Mouse (Mus musculus) heart, postnatal 0 days (tissue): ENCODE results near the gene Znhit2. TPM values are rescaled to one million over a fixed set of nuclear protein-coding genes. Genes with fewer than 3 reads are reported as not detected.

Experiments
- ATAC-seq: fragments of 200-750 bp; cut with Nextera tagmentation; 2 replicates; pipeline ENCODE4 v1.8.0; 2017; ENCODE audit warnings: low read depth, moderate number of reproducible peaks, moderate library complexity; ENCODE audit not compliant: insufficient read depth
- DNase-seq: peaks from one replicate; pipeline ENCODE4 v3.0.0-alpha.2; 2016; ENCODE audit warnings: low spot score
- H3K27ac ChIP-seq: fragments of 300-500 bp; sonication (generic); 2 replicates; pipeline ENCODE4 v1.5.1; 2014; ENCODE audit warnings: low read depth, mild to moderate bottlenecking
- H3K27me3 ChIP-seq: fragments of 300-500 bp; sonication (generic); 2 replicates; pipeline ENCODE4 v1.6.1; 2014; ENCODE audit warnings: low read length, mixed read lengths; ENCODE audit not compliant: control insufficient read depth, insufficient read depth
- H3K36me3 ChIP-seq: fragments of 300-500 bp; sonication (generic); replicated peaks from 2 replicates; pipeline ENCODE4 v1.6.1; 2014; ENCODE audit warnings: low read length, mixed read lengths; ENCODE audit not compliant: control insufficient read depth, insufficient read depth
- H3K4me1 ChIP-seq: fragments of 300-500 bp; sonication (generic); 2 replicates; pipeline ENCODE4 v1.6.1; 2014; ENCODE audit warnings: antibody characterized with exemption; ENCODE audit not compliant: control insufficient read depth, insufficient read depth
- H3K4me2 ChIP-seq: fragments of 300-500 bp; sonication (generic); 2 replicates; pipeline ENCODE4 v1.6.1; 2014; ENCODE audit warnings: low read depth, mild to moderate bottlenecking, low read length, moderate library complexity
- H3K4me3 ChIP-seq: fragments of 300-500 bp; sonication (generic); 2 replicates; pipeline ENCODE4 v1.5.1; 2014; ENCODE audit warnings: low read depth, low read length
- H3K9ac ChIP-seq: fragments of 300-500 bp; sonication (generic); replicated peaks from 2 replicates; pipeline ENCODE4 v1.6.1; 2014; ENCODE audit warnings: low read depth, low read length, mixed read lengths
- H3K9me3 ChIP-seq: fragments of 300-500 bp; sonication (generic); replicated peaks from 2 replicates; pipeline ENCODE4 v1.6.1; 2016; ENCODE audit warnings: low read length; ENCODE audit not compliant: control insufficient read depth
- CTCF ChIP-seq: IDR thresholded peaks from 2 replicates; pipeline ENCODE4 v1.5.1; 2016; ENCODE audit warnings: antibody characterized with exemption, control low read depth, low read depth
- EP300 ChIP-seq: IDR thresholded peaks from 2 replicates; pipeline ENCODE4 v1.6.1; 2016; ENCODE audit warnings: antibody characterized with exemption, low read depth
- WGBS: fragments of 180-500 bp; shearing (Covaris S2); extraction: QIAGEN DNeasy Blood & Tissue Kit; methylation state at CpG from one replicate; pipeline ENCODE4 v1.1.7; 2014; 5-methylcytosine and 5-hydroxymethylcytosine counted together
- polyA plus RNA-seq: library from polyadenylated mRNA; unstranded; fragments of >200 nt; fragmentation: Nextera tagmentation; extraction: Ambion mirVana; gene quantifications from 2 replicates; pipeline ENCODE4 v1.2.1, GENCODE M21; 2015
- total RNA-seq: library from RNA; depleted of rRNA; stranded (reverse); fragments of >200 nt; gene quantifications from 2 replicates; pipeline ENCODE4 v1.2.3, GENCODE M21; 2014; ENCODE audit warnings: low replicate concordance

Gene Znhit2
- total and polyA plus RNA-seq, 2 experiments from 2014 or later, result 22.7 to 58.4 TPM

DNA sequence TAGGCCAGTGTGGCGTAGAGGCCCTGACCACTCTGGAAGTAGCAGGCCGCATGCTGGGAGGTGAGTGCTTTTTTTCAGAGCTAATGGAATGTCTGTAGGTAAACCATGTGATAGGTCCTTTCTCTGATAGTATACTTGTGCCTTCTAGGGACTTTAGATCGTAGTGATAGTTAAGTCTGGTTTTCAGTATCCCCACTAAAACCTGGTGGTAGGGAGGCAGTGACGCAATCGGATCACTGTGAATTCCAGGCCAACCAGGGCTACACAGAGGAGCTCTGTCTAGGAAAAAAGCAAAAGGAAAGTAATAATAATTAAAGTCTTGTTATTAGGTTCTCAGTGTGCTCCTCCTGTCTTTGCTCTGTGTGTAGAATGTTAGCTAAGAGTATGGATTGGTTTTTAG, 2.5 kb upstream of the Znhit2 start:
- Histone ChIP-seq H3K27me3 (no peaks in the 10 kb centered on the region), H3K4me3 (peak overlapping the region; percentile 90), H3K9me3 (no peaks in the 10 kb centered on the region), H3K9ac (peak overlapping the region; percentile 85), H3K36me3 (peaks cover 34% of the 10 kb centered on the region), H3K27ac (peak overlapping the region; percentile 84), H3K4me1 (peaks cover 36% of the 10 kb centered on the region), H3K4me2 (peak overlapping the region; percentile 79)
- TF ChIP-seq EP300, result no peak
- no peak for TF ChIP-seq CTCF
- DNase-seq, result no peak
- ATAC-seq, result no peak
- 26% methylated on average over 5 of the region's 5 CpGs for WGBS

DNA sequence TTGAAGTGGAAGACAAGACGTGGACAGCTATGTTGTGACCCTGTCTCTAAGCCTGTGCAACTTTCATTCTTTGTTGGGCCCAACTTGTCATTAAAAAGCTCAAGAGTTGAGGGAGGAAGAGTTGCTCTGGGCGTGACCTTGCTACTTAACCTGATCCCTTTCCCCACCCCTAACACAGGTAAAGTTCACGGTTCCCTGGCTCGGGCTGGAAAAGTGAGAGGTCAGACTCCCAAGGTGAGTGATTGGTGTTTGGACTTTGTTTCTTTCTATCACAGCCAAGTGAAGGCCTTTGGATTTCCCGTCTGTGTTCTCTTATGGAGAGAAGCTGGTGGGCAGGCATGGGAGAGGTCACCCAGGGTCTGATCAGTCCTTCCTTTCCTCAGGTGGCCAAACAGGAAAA, 2.0 kb upstream of the Znhit2 start:
- WGBS, result 81% methylated on average over 5 of the region's 5 CpGs
- H3K4me1 ChIP-seq, result peaks cover 36% of the 10 kb centered on the region
- TF ChIP-seq CTCF (no peak), EP300 (no peak)
- peaks cover 30% of the 10 kb centered on the region for H3K36me3 ChIP-seq
- H3K27me3 ChIP-seq, result no peaks in the 10 kb centered on the region
- H3K4me3 ChIP-seq, result peak overlapping the region; percentile 90
- peak overlapping the region; percentile 85; the same call in 1 of the 2 replicates for H3K9ac ChIP-seq
- ATAC-seq, result no peak
- peak overlapping the region; percentile 79 for H3K4me2 ChIP-seq
- no peaks in the 10 kb centered on the region for H3K9me3 ChIP-seq
- H3K27ac ChIP-seq, result no peak overlapping the region; the same call in 1 of the 2 replicates
- no peak for DNase-seq

DNA sequence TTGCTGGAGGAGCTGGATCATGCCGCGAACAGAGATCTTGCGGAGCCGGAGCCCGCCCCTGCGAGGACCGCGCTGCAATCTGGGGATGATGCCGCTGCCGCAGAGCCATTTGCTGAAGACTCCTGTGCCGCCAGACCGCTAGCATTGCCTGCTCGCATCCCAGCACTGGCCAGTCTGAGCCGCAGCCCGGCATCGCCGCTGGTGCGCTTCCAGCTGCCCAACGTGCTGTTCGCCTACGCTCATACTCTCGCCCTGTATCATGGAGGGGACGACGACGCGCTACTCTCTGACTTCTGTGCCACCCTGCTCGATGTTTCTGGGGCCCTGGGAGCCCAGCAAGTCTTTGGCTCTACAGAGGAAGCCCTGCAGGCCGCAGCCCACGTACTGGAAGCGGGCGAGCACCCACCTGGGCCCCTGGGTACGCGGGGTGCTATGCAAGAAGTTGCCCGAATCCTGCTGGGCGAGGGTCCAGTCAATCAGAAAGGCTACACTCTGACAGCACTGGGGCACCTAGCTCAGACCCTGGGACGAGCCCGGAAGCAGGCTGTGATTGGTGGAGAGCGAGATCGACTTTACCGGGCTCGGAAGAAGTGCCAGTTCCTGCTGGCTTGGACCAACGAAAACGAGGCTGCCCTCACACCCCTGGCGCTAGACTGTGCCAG, 780 bp downstream of the Znhit2 start:
- peak overlapping the region; percentile 89 for H3K27ac ChIP-seq
- peak overlapping the region; percentile 84 for H3K9ac ChIP-seq
- DNase-seq, result peak; percentile 28
- peak; percentile 5; the same call in 1 of the 2 replicates for ATAC-seq
- WGBS, result under 1% methylated on average over 44 of the region's 44 CpGs
- H3K4me2 ChIP-seq, result peak overlapping the region; percentile 92
- H3K27me3 ChIP-seq, result no peaks in the 10 kb centered on the region
- H3K9me3 ChIP-seq, result no peaks in the 10 kb centered on the region
- TF ChIP-seq EP300 (no peak), CTCF (no peak)
- H3K4me1 ChIP-seq, result peaks cover 34% of the 10 kb centered on the region
- peak overlapping the region; percentile 78 for H3K4me3 ChIP-seq
- peaks cover 12% of the 10 kb centered on the region for H3K36me3 ChIP-seq

DNA sequence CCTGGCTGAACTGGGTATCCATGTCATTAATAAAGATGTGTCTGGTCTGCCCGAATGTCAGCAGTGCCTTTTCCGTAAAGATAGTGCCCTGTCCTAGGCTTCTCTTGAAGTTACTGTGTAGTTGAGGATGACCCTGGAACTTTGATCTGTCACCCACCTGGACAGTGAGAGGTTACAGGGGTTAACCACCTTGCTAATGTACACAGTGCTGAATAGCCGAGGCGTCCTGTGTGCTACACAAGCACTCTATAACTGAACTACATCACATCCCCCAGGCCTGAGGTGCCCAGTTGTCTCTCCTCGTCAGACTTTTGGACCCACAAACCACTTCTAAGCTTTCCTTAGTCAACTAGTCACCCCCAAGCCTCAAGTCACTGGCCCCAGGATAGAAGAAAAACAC, 1.4 kb downstream of the Znhit2 start:
- DNase-seq (no peak), ATAC-seq (no peak)
- peak overlapping the region; percentile 89; the same call in 1 of the 2 replicates for H3K27ac ChIP-seq
- peaks cover 12% of the 10 kb centered on the region for H3K36me3 ChIP-seq
- peak overlapping the region; percentile 84 for H3K9ac ChIP-seq
- peaks cover 35% of the 10 kb centered on the region for H3K4me1 ChIP-seq
- no peaks in the 10 kb centered on the region for H3K9me3 ChIP-seq
- peak overlapping the region; percentile 92 for H3K4me2 ChIP-seq
- TF ChIP-seq CTCF (no peak), EP300 (no peak)
- no peaks in the 10 kb centered on the region for H3K27me3 ChIP-seq
- H3K4me3 ChIP-seq, result peak overlapping the region; percentile 78
- 63% methylated on average over 5 of the region's 5 CpGs for WGBS

DNA sequence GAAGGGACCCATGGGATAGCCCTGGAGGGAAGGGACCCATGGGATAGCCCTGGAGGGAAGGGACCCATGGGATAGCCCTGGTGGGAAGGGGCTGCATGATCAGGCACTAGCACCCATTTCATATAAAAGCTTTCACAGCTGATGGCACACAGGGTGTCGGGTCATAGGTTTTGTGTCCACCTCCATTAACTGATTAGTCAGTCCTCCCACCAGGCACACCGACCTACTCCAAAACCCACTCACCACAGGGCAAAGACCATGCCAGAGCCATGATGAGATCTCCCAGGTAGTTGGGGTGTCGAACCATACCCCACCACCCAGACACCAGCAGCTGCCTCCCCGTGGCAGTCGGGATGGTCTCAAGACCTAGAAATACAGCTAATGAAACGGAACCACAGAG, 2.1 kb downstream of the Znhit2 start:
- H3K27ac ChIP-seq, result no peak overlapping the region
- TF ChIP-seq CTCF, result no peak
- TF ChIP-seq EP300, result no peak
- no peak for ATAC-seq
- no peaks in the 10 kb centered on the region for H3K9me3 ChIP-seq
- H3K4me3 ChIP-seq, result no peak overlapping the region
- no peaks in the 10 kb centered on the region for H3K27me3 ChIP-seq
- DNase-seq, result no peak
- H3K36me3 ChIP-seq, result peaks cover 12% of the 10 kb centered on the region
- no peak overlapping the region for H3K4me2 ChIP-seq
- H3K4me1 ChIP-seq, result peaks cover 37% of the 10 kb centered on the region
- no peak overlapping the region for H3K9ac ChIP-seq
- WGBS, result 89% methylated on average over 6 of the region's 6 CpGs

DNA sequence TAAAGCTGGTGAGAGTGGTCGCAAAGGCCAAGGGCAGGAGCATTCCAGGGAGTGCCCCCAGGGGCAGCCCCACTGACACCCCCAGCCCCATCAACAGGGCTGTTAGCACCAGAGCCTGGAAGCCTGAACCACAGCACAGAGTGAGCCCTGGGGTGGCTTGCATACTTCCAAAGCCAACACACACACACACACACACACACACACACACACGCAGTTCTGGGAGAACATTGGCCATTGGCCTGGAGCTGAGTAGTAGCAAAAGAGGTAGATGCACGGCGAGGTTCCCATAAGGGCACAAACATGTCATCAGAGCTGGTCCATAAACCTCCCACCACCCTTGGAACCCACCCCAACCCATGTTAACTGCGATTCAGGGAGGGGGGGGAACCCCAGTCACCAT, 5.6 kb downstream of the Znhit2 start:
- Histone ChIP-seq H3K4me1 (peaks cover 26% of the 10 kb centered on the region), H3K4me2 (peak overlapping the region; percentile 93), H3K36me3 (peaks cover 32% of the 10 kb centered on the region), H3K9me3 (no peaks in the 10 kb centered on the region), H3K27ac (no peak overlapping the region), H3K27me3 (no peaks in the 10 kb centered on the region), H3K4me3 (peak overlapping the region; percentile 49; the same call in 1 of the 2 replicates), H3K9ac (no peak overlapping the region)
- ATAC-seq, result no peak
- WGBS, result 30% methylated on average over 5 of the region's 5 CpGs
- no peak for DNase-seq
- TF ChIP-seq CTCF, result no peak
- no peak for TF ChIP-seq EP300
